Mouse (Mus musculus): ENCODE data around the gene Qsox1.

DNA sequence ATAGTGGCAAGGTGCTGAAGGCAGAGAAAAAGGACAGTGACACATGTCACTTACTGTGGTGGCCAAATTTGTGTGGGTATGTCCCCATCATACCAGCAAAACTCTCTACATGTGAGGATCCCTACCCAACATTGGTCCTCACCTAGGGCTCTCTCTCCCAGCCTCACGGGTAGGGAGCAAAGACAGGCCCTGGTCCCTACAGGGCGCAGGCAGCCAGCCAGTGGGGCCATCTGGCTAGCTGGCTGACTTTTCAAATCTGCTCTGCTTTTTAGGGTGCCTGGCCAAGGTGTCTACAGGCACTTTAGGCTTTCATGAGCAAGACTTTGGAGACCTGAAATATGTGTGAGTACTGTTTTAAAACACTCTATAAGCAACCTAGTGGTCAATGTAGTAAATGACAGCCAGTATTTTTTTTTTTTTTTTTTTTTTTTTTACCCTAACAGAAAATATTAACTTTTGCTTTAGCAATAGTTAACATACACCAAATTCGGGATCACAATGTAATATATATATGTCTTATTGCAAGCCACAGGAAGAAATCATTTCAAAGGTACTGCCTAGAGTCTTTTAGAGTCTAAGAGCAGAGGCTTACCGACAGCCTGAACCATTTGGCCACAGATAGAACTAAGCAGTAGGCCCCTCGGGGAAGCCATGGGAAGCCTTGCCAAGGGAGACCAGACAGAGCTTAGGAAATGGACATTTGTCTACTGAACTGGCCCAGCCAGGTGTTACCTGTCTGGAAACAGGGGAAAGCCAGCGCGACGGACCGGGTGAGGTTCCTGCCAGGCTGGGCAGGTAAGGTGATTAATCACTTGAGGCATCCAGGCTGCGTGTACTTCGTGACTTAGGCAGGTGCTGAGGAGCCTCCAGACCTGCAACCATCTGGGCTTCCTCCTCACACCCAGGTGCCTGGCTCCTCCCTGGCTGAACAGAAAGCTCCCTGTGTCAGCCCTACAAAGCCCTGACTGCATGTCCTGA, 11.4 kb downstream of the Qsox1 start:
- no peak for TF ChIP-seq POLR2A (IDR thresholded peaks at IDR 0.05; ENCODE audit: low read depth, low read length)
- no peak for TF ChIP-seq CTCF (IDR thresholded peaks at IDR 0.05; ENCODE audit: extremely low read depth, insufficient read depth, insufficient read length, insufficient replicate concordance)
